Mouse (Mus musculus): ENCODE measurements around the gene Kcnip2. TPM values are rescaled to one million over a fixed set of nuclear protein-coding genes. Genes with fewer than 3 reads are reported as not detected.
A peak's percentile ranks its signal among the peaks of the same experiment; 100 is the strongest.

Kcnip2 gene
- polyA plus RNA-seq, 1 experiment from 2014 or later = 10.0 TPM

GRCm38 (mm10) chr19:45804593-45805368 lies 11.1 kb downstream of the Kcnip2 start:
- H3K9ac ChIP-seq (ENCODE audit: low read depth, low read length) = no peak overlapping the region
- 0 out of 2 replicates have a peak overlapping the region, but pooled peaks have one; percentile 9 for H3K4me2 ChIP-seq (ENCODE audit: low read length)
- no peaks in the 10 kb centered on the region for H3K27me3 ChIP-seq (ENCODE audit: control insufficient read depth, insufficient read depth, low read depth, low read length)
- ATAC-seq = no peak
- no peaks in the 10 kb centered on the region for H3K9me3 ChIP-seq (replicated peaks; ENCODE audit: control insufficient read depth, low read length, poor library complexity, severe bottlenecking)
- no peaks in the 10 kb centered on the region for H3K36me3 ChIP-seq (ENCODE audit: control insufficient read depth, insufficient read depth, low read length)
- no peak overlapping the region for H3K27ac ChIP-seq (ENCODE audit: low read length)
- no peak overlapping the region for H3K4me3 ChIP-seq (ENCODE audit: low read depth, low read length)
- WGBS = 23% methylated on average over 12 of the region's 12 CpGs
- peaks cover 4% of the 10 kb centered on the region for H3K4me1 ChIP-seq (ENCODE audit: control insufficient read depth, insufficient read depth, low read length)

DNA sequence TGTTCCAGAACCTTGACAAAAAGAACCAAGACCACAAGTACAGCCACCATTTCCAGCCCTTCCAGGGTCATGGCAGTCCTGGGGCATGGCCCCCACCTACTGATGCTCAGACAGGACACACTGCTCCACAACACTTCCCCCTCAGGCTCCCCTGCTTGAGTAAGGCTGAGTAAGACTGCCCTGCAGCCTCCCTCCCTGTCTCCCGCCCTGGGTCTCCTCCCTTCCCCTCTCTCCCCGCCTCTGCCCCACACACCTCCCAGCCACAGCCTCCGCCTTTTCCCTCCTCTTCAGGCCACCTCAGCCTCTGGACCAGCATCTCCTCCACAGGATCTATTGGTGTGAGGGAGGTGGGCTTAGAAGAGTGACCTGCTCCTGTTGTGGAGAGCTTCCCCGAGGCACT lies 12.5 kb downstream of the Kcnip2 start:
- H3K36me3 ChIP-seq (ENCODE audit: control insufficient read depth, insufficient read depth, low read length) = no peaks in the 10 kb centered on the region
- peaks cover 4% of the 10 kb centered on the region for H3K4me1 ChIP-seq (ENCODE audit: control insufficient read depth, insufficient read depth, low read length)
- WGBS = 36% methylated on average over 4 of the region's 4 CpGs
- no peak overlapping the region for H3K4me3 ChIP-seq (ENCODE audit: low read depth, low read length)
- no peak for ATAC-seq
- no peaks in the 10 kb centered on the region for H3K9me3 ChIP-seq (replicated peaks; ENCODE audit: control insufficient read depth, low read length, poor library complexity, severe bottlenecking)
- H3K27ac ChIP-seq (ENCODE audit: low read length) = no peak overlapping the region
- no peak overlapping the region for H3K9ac ChIP-seq (ENCODE audit: low read depth, low read length)
- H3K4me2 ChIP-seq (ENCODE audit: low read length) = no peak overlapping the region
- H3K27me3 ChIP-seq (ENCODE audit: control insufficient read depth, insufficient read depth, low read depth, low read length) = no peaks in the 10 kb centered on the region

- WGBS = 67% methylated on average over 4 of the region's 4 CpGs
- Histone ChIP-seq H3K27me3 (ENCODE audit: control insufficient read depth, insufficient read depth, low read depth, low read length) (no peaks in the 10 kb centered on the region), H3K4me2 (ENCODE audit: low read length) (no peak overlapping the region), H3K9me3 (replicated peaks; ENCODE audit: control insufficient read depth, low read length, poor library complexity, severe bottlenecking) (no peaks in the 10 kb centered on the region), H3K9ac (ENCODE audit: low read depth, low read length) (no peak overlapping the region), H3K27ac (ENCODE audit: low read length) (no peak overlapping the region), H3K4me1 (ENCODE audit: control insufficient read depth, insufficient read depth, low read length) (peaks cover 4% of the 10 kb centered on the region), H3K4me3 (ENCODE audit: low read depth, low read length) (no peak overlapping the region), H3K36me3 (ENCODE audit: control insufficient read depth, insufficient read depth, low read length) (no peaks in the 10 kb centered on the region)
- no peak for ATAC-seq
Observed at GRCm38 (mm10) chr19:45802702-45803101, 13.2 kb downstream of the Kcnip2 start.

DNA sequence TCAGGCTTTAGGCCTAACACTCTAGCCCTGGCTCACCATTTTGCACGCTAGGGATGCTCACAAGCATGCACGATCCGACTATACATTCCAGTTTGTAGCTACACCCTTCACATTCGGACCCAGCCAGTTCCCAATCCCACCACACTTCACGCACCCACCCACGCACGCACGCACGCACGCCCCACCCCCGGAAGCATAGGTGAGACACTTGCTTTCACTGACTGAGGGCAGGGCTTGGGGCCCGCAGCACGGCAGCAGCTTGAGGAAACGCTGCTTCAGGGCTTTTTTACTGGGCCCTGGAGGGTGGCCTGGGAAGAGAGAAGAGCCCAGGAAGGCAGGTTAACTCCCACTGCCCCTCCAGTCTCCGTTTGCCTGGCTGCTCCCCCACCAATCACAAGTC lies 19.0 kb downstream of the Kcnip2 start:
- H3K4me2 ChIP-seq (ENCODE audit: low read length) = no peak overlapping the region
- H3K4me1 ChIP-seq (ENCODE audit: control insufficient read depth, insufficient read depth, low read length) = no peaks in the 10 kb centered on the region
- H3K36me3 ChIP-seq (ENCODE audit: control insufficient read depth, insufficient read depth, low read length) = no peaks in the 10 kb centered on the region
- no peak overlapping the region for H3K9ac ChIP-seq (ENCODE audit: low read depth, low read length)
- no peaks in the 10 kb centered on the region for H3K27me3 ChIP-seq (ENCODE audit: control insufficient read depth, insufficient read depth, low read depth, low read length)
- ATAC-seq = no peak
- no peak overlapping the region for H3K4me3 ChIP-seq (ENCODE audit: low read depth, low read length)
- H3K27ac ChIP-seq (ENCODE audit: low read length) = no peak overlapping the region
- no peaks in the 10 kb centered on the region for H3K9me3 ChIP-seq (replicated peaks; ENCODE audit: control insufficient read depth, low read length, poor library complexity, severe bottlenecking)
- 78% methylated on average over 15 of the region's 15 CpGs for WGBS

GRCm38 (mm10) chr19:45796061-45796556 lies 19.8 kb downstream of the Kcnip2 start:
- no peak for ATAC-seq
- 11% methylated on average over 15 of the region's 15 CpGs for WGBS
- 0 out of 2 replicates have a peak overlapping the region, but pooled peaks have one; percentile 14 for H3K9ac ChIP-seq (ENCODE audit: low read depth, low read length)

GRCm38 (mm10) chr19:45795406-45795944 lies 20.4 kb downstream of the Kcnip2 start:
- no peak for ATAC-seq
- WGBS = 31% methylated on average over 15 of the region's 15 CpGs
- no peaks in the 10 kb centered on the region for H3K36me3 ChIP-seq (ENCODE audit: control insufficient read depth, insufficient read depth, low read length)
- no peak overlapping the region for H3K4me3 ChIP-seq (ENCODE audit: low read depth, low read length)
- H3K4me1 ChIP-seq (ENCODE audit: control insufficient read depth, insufficient read depth, low read length) = no peaks in the 10 kb centered on the region
- H3K27me3 ChIP-seq (ENCODE audit: control insufficient read depth, insufficient read depth, low read depth, low read length) = no peaks in the 10 kb centered on the region
- H3K9me3 ChIP-seq (replicated peaks; ENCODE audit: control insufficient read depth, low read length, poor library complexity, severe bottlenecking) = no peaks in the 10 kb centered on the region
- no peak overlapping the region for H3K4me2 ChIP-seq (ENCODE audit: low read length)
- no peak overlapping the region for H3K9ac ChIP-seq (ENCODE audit: low read depth, low read length)
- H3K27ac ChIP-seq (ENCODE audit: low read length) = no peak overlapping the region

More at GRCm38 (mm10) chr19:45796061-45796556, 19.8 kb downstream of the Kcnip2 start:
- H3K9me3 ChIP-seq (replicated peaks; ENCODE audit: control insufficient read depth, low read length, poor library complexity, severe bottlenecking) = no peaks in the 10 kb centered on the region
- no peak overlapping the region for H3K4me3 ChIP-seq (ENCODE audit: low read depth, low read length)
- no peaks in the 10 kb centered on the region for H3K27me3 ChIP-seq (ENCODE audit: control insufficient read depth, insufficient read depth, low read depth, low read length)
- H3K4me1 ChIP-seq (ENCODE audit: control insufficient read depth, insufficient read depth, low read length) = no peaks in the 10 kb centered on the region
- H3K27ac ChIP-seq (ENCODE audit: low read length) = no peak overlapping the region
- H3K4me2 ChIP-seq (ENCODE audit: low read length) = peak overlapping the region; percentile 18; the same call in 1 of the 2 replicates
- no peaks in the 10 kb centered on the region for H3K36me3 ChIP-seq (ENCODE audit: control insufficient read depth, insufficient read depth, low read length)

- Histone ChIP-seq H3K4me3 (ENCODE audit: low read depth, low read length) (no peak overlapping the region), H3K4me2 (ENCODE audit: low read length) (no peak overlapping the region), H3K27ac (ENCODE audit: low read length) (no peak overlapping the region), H3K9ac (ENCODE audit: low read depth, low read length) (no peak overlapping the region), H3K9me3 (replicated peaks; ENCODE audit: control insufficient read depth, low read length, poor library complexity, severe bottlenecking) (no peaks in the 10 kb centered on the region), H3K36me3 (ENCODE audit: control insufficient read depth, insufficient read depth, low read length) (no peaks in the 10 kb centered on the region), H3K27me3 (ENCODE audit: control insufficient read depth, insufficient read depth, low read depth, low read length) (no peaks in the 10 kb centered on the region), H3K4me1 (ENCODE audit: control insufficient read depth, insufficient read depth, low read length) (no peaks in the 10 kb centered on the region)
- ATAC-seq = no peak
- WGBS = 81% methylated on average over 6 of the region's 6 CpGs
Observed at GRCm38 (mm10) chr19:45794718-45795117, 21.1 kb downstream of the Kcnip2 start.

DNA sequence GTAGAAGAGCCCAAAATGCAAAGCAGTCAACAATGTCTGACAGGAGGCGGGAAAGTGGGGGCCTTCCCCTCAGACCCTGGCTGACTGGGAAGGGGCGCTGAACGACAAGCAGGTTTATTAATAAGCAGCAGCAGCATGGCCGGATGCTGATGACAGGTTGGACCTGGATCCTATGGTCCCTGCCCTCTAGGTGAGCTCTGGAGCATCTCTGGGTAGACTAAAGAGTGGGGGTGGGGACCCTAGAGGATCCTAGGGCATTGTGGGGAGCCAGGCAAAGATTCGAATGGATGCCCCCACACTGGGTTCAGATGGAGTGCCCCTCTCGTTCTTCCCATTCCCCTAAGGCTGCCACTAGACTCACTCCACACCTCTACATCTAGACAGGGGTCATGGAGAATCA lies 23.5 kb downstream of the Kcnip2 start:
- WGBS = 92% methylated on average over 6 of the region's 6 CpGs
- Histone ChIP-seq H3K4me3 (ENCODE audit: low read depth, low read length) (no peak overlapping the region), H3K36me3 (ENCODE audit: control insufficient read depth, insufficient read depth, low read length) (no peaks in the 10 kb centered on the region), H3K4me2 (ENCODE audit: low read length) (no peak overlapping the region), H3K9ac (ENCODE audit: low read depth, low read length) (no peak overlapping the region), H3K27me3 (ENCODE audit: control insufficient read depth, insufficient read depth, low read depth, low read length) (no peaks in the 10 kb centered on the region), H3K27ac (ENCODE audit: low read length) (no peak overlapping the region), H3K4me1 (ENCODE audit: control insufficient read depth, insufficient read depth, low read length) (no peaks in the 10 kb centered on the region), H3K9me3 (replicated peaks; ENCODE audit: control insufficient read depth, low read length, poor library complexity, severe bottlenecking) (no peaks in the 10 kb centered on the region)
- ATAC-seq = no peak
